Mouse (Mus musculus) erythroid progenitor cell, adult 5-6 weeks (primary cell): Measurements from ENCODE around the gene Flii. TPM values are rescaled to one million over a fixed set of nuclear protein-coding genes. Genes with fewer than 3 reads are reported as not detected.

Experiments used
- ATAC-seq: replicated peaks from 2 replicates; pipeline ENCODE4 v1.8.0; 2016; ENCODE audit warnings: moderate number of reproducible peaks, mild to moderate bottlenecking, moderate TSS enrichment, inconsistent platforms; ENCODE audit not compliant: poor library complexity, low FRiP score, severe bottlenecking
- total RNA-seq, 2 experiments: library from RNA; stranded (forward) in 1 of 2; stranded (reverse) in 1 of 2; fragments of 150-400 nt in 1 of 2; fragments of 186-747, 209-891 nt in 1 of 2; gene quantifications; 2 replicates each; pipeline versions ENCODE4 v1.2.3 to v1.2.4; 2015 to 2017; ENCODE audit warnings: low replicate concordance in 2 of 2

Gene Flii
- total RNA-seq, 2 experiments from 2014 or later, result 28.5 to 39.8 TPM

DNA sequence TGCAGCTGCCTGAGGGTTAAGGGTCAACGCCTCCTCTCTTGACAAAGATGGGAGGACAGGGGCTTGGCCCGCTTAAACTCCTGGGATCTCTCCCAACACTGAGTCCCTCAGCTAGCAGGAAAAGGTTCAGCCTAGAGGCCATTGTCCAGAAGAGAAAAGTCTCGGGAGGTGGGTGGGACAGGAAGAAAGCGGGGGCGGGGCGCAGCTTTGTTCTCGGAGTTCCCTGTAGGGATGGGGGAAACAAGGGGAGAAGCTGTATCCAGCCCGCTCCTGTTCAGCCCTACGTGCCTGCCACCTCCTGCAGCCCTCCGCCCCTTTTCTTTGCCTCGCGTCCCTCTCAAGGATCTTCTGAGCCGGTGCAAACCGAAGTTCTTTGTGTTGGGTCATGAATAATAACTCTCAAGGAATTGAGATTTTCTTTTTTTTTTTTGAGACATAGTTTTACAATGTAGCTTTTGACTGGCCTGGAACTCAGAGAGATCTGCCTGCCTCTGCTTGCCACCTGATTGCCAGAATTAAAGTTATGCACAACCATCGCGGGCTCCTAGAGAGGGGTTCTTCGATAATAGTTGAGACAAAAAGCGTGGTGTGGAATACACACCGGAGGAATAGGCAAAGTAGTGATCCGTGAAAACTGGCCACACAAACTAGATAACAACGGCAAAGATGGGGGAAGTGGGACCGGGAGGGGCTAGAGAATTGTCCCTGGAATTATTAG lies 28.1 kb downstream of the Flii start:
- peak; percentile 11 for ATAC-seq

- ATAC-seq, result no peak
These were observed 29.5 kb downstream of the Flii start for GRCm38 (mm10) chr11:60697561-60697960.

- no peak for ATAC-seq
These were observed 30.9 kb downstream of the Flii start for GRCm38 (mm10) chr11:60696165-60696564.

Other genes starting within 250 kb of the Flii start
- 20.5 TPM in 2 replicates for gene Alkbh5, start 190.9 kb downstream of the Flii start, total RNA-seq (2015; ENCODE audit: low replicate concordance)
- gene Alkbh5, start 190.9 kb downstream of the Flii start, total RNA-seq (2017; ENCODE audit: low replicate concordance), result 18.8 and 21.3 TPM in 2 replicates
- gene Llgl1, start 27.5 kb downstream of the Flii start, total RNA-seq (2015; ENCODE audit: low replicate concordance), result 5.4 and 19.1 TPM in 2 replicates
- 6.9 and 9.2 TPM in 2 replicates for gene Llgl1, start 27.5 kb downstream of the Flii start, total RNA-seq (2017; ENCODE audit: low replicate concordance)
- gene Mief2, start 1.1 kb upstream of the Flii start, total RNA-seq (2015; ENCODE audit: low replicate concordance), result 0.42 TPM in 1 of 2 replicates, not detected in the other
- 0.39 TPM in 1 of 2 replicates, not detected in the other for gene Mief2, start 1.1 kb upstream of the Flii start, total RNA-seq (2017; ENCODE audit: low replicate concordance)
- gene Top3a, start 50.1 kb upstream of the Flii start, total RNA-seq (2015; ENCODE audit: low replicate concordance), result 8.4 and 10.8 TPM in 2 replicates
- gene Top3a, start 50.1 kb upstream of the Flii start, total RNA-seq (2017; ENCODE audit: low replicate concordance), result 8.5 and 15.1 TPM in 2 replicates
- gene Smcr8, start 50.3 kb upstream of the Flii start, total RNA-seq (2015; ENCODE audit: low replicate concordance), result 13.0 and 24.1 TPM in 2 replicates
- gene Smcr8, start 50.3 kb upstream of the Flii start, total RNA-seq (2017; ENCODE audit: low replicate concordance), result 12.9 and 13.9 TPM in 2 replicates
- 4.6 TPM in 1 of 2 replicates, not detected in the other for gene Shmt1, start 84.5 kb upstream of the Flii start, total RNA-seq (2015; ENCODE audit: low replicate concordance)
- 7.6 and 9.6 TPM in 2 replicates for gene Shmt1, start 84.5 kb upstream of the Flii start, total RNA-seq (2017; ENCODE audit: low replicate concordance)
- 1.1 and 14.3 TPM in 2 replicates for gene Dhrs7b, start 103.4 kb upstream of the Flii start, total RNA-seq (2015; ENCODE audit: low replicate concordance)
- 2.4 and 6.5 TPM in 2 replicates for gene Dhrs7b, start 103.4 kb upstream of the Flii start, total RNA-seq (2017; ENCODE audit: low replicate concordance)
- 9.2 and 16.2 TPM in 2 replicates for gene Tmem11, start 152.0 kb upstream of the Flii start, total RNA-seq (2015; ENCODE audit: low replicate concordance)
- gene Tmem11, start 152.0 kb upstream of the Flii start, total RNA-seq (2017; ENCODE audit: low replicate concordance), result 10.7 and 16.8 TPM in 2 replicates
- 32.1 and 36.0 TPM in 2 replicates for gene Natd1, start 187.5 kb upstream of the Flii start, total RNA-seq (2015; ENCODE audit: low replicate concordance)
- 17.2 and 29.4 TPM in 2 replicates for gene Natd1, start 187.5 kb upstream of the Flii start, total RNA-seq (2017; ENCODE audit: low replicate concordance)
- gene Map2k3, start 204.8 kb upstream of the Flii start, total RNA-seq (2015; ENCODE audit: low replicate concordance), result 105 and 148 TPM in 2 replicates
- 93.2 and 132 TPM in 2 replicates for gene Map2k3, start 204.8 kb upstream of the Flii start, total RNA-seq (2017; ENCODE audit: low replicate concordance)